Mouse (Mus musculus) cerebellum, postnatal 36 days (tissue): ENCODE measurements around the gene Prl2c2.
"Not testable (repeated sequence)": the region's sequence is repeated elsewhere in the genome, so short reads cannot be mapped to it uniquely, and the experiment has no call there.

ENCODE experiments used
- DNase-seq, 2 experiments: peaks; one replicate each; pipeline ENCODE4 v3.0.0; 2021 to 2022; ENCODE audit warnings: mixed read lengths in 2 of 2

Gene Prl2c2

GRCm38 (mm10) chr13:13005283-13005682 lies at the start of gene Prl2c2:
Gene Prl2c2 (minus strand): TSS chr13:13005383.
- DNase-seq, result not testable (repeated sequence)

DNA sequence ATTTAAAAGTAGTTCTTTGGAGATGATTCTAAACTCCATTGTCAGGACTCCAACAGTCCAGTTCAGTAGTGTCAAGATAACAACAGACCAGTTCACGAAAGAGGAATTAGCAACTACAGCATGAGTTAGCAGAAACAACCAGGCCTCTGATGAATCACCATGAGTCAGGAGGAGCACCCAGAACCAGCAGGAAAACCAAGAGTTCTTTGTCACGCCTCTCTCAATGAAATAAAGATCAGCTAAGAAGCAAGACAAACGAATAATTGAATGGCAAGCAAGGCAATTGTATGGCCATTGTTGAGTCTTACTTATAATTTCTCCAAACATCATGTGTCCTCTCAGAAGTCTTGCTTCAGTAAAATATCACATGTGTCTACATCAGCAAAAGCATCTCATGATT lies 20.7 kb upstream of the Prl2c2 start:
- not testable (repeated sequence) for DNase-seq

- DNase-seq, result not testable (repeated sequence)
Measured at GRCm38 (mm10) chr13:13013993-13014549, 8.9 kb upstream of the Prl2c2 start.
